Mouse (Mus musculus) midbrain, embryonic 12.5 days (tissue): ENCODE results near the gene Qars. TPM values are rescaled to one million over a fixed set of nuclear protein-coding genes. Genes with fewer than 3 reads are reported as not detected.

Experiments
- ATAC-seq: fragments of 200-750 bp; cut with Nextera tagmentation; 2 replicates; pipeline ENCODE4 v1.8.0; 2017; ENCODE audit warnings: low read depth, moderate TSS enrichment, moderate library complexity; ENCODE audit not compliant: low FRiP score
- H3K27ac ChIP-seq: fragments of 300-500 bp; sonication (generic); replicated peaks from 2 replicates; pipeline ENCODE4 v1.5.1; 2016; ENCODE audit warnings: mild to moderate bottlenecking
- H3K27me3 ChIP-seq: fragments of 300-500 bp; sonication (generic); 2 replicates; pipeline ENCODE4 v1.6.1; 2016; ENCODE audit warnings: mild to moderate bottlenecking
- H3K36me3 ChIP-seq: fragments of 300-500 bp; sonication (generic); 2 replicates; pipeline ENCODE4 v1.6.1; 2016
- H3K4me1 ChIP-seq: fragments of 300-500 bp; sonication (generic); 2 replicates; pipeline ENCODE4 v1.6.1; 2016
- H3K4me2 ChIP-seq: fragments of 300-500 bp; sonication (generic); replicated peaks from 2 replicates; pipeline ENCODE4 v1.6.1; 2016; ENCODE audit warnings: mild to moderate bottlenecking, moderate library complexity
- H3K4me3 ChIP-seq: fragments of 300-500 bp; sonication (generic); 2 replicates; pipeline ENCODE4 v1.5.1; 2016; ENCODE audit warnings: mild to moderate bottlenecking
- H3K9ac ChIP-seq: fragments of 300-500 bp; sonication (generic); replicated peaks from 2 replicates; pipeline ENCODE4 v1.6.1; 2016; ENCODE audit warnings: mild to moderate bottlenecking, moderate library complexity
- H3K9me3 ChIP-seq: fragments of 300-500 bp; sonication (generic); 2 replicates; pipeline ENCODE4 v1.6.1; 2016; ENCODE audit warnings: mild to moderate bottlenecking
- WGBS: fragments of 180-500 bp; shearing (Covaris S2); methylation state at CpG from one replicate; pipeline ENCODE4 v1.1.7; 2016; 5-methylcytosine and 5-hydroxymethylcytosine counted together
- polyA plus RNA-seq: library from polyadenylated mRNA; unstranded; fragments of >200 nt; fragmentation: Nextera tagmentation; extraction: Ambion mirVana; gene quantifications from 2 replicates; pipeline ENCODE4 v1.2.1, GENCODE M21; 2016

Qars gene
- polyA plus RNA-seq, 1 experiment from 2014 or later: 86.3 TPM

DNA sequence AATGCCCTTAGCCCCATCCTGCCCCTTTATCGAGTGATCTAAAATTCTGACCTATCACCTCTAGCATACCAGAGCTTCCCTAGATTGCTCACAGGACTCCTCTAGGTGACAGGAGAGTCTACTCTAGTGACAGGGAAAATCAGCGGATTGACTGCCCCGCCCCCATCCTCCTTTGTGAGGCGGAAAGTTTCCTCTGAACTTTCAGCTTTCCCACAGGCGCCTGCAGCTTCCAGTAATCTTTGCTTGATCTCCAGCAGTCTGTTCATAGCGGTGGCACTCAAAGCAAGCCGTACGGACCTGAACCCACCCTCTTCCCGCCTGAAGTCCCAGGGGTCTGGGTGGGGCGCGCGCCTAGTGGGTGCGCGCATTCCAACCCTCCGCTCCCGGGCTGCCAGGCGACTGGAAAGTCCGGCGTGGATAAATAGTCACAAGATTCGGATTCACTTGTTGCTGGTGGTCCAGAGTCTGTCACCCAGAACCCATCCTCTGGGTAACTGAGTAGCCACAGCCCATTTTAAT, 28.8 kb upstream of the Qars start:
- H3K27ac ChIP-seq: peak overlapping the region; percentile 75
- WGBS: under 1% methylated on average over 20 of the region's 20 CpGs
- ATAC-seq: peak; percentile 64

DNA sequence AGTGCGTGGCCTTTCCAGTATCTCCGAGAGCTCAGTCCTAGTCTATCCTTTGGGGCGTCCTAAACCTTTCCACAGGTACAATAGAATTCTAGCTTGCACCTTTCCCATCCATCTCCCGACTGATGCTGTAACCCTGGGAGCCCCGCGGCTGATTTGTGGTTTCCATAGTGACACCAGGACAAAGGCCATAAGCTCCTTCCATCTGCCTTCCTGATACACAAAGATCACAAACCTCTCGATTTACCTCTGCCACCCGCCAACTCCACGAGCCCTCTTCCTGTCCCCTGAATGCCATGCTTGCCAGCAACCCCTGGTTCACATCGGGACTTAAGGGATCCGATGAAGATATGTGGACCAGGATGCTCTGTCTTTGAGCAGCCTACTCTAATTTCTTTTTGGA, 28.3 kb upstream of the Qars start:
- peak overlapping the region; percentile 75 for H3K27ac ChIP-seq
- no peak overlapping the region; the same call in 1 of the 2 replicates for H3K9ac ChIP-seq
- no peaks in the 10 kb centered on the region for H3K9me3 ChIP-seq
- H3K27me3 ChIP-seq: no peaks in the 10 kb centered on the region
- peak overlapping the region; percentile 48 for H3K4me3 ChIP-seq
- 24% methylated on average over 11 of the region's 11 CpGs for WGBS
- peaks cover 16% of the 10 kb centered on the region for H3K36me3 ChIP-seq
- peak; percentile 5; the same call in 1 of the 2 replicates for ATAC-seq
- H3K4me1 ChIP-seq: peaks cover 24% of the 10 kb centered on the region
- H3K4me2 ChIP-seq: peak overlapping the region; percentile 68

More for the DNA sequence above, 28.8 kb upstream of the Qars start:
- 0 out of 2 replicates have a peak overlapping the region, but pooled peaks have one; percentile 44 for H3K9ac ChIP-seq
- no peaks in the 10 kb centered on the region for H3K9me3 ChIP-seq
- H3K4me2 ChIP-seq: peak overlapping the region; percentile 68
- H3K4me1 ChIP-seq: peaks cover 24% of the 10 kb centered on the region
- no peaks in the 10 kb centered on the region for H3K27me3 ChIP-seq
- H3K36me3 ChIP-seq: peaks cover 11% of the 10 kb centered on the region
- H3K4me3 ChIP-seq: peak overlapping the region; percentile 48

DNA sequence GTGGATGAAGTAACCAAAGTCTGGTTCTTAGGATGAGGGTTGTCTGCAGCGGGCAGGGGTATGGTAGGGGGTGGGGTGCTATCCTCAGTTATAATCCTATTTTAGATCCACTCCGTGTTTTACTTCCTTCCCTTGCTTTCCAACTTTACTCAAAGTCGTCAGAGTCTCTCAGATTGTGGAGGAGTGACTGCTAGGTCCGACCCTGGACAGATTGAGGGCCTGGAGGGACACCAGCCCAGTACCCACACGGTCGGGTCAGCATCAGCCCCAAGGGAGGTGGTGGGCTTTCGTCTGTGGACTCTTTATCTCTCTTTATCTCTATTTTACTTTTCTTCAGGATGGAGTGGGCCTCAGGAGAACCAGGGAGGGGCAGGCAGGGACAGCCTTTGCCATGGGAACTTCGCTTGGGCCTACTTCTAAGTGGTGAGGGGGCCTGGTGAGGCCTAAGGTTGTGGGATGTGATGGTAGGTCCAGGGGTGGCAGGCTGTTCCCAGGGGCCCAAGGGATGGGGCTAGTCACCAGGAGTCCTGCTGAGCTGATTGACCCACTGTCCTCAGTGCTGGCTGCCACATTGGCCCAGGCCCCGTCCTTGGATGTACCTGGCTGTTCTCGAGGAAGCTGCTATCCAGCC, 27.7 kb upstream of the Qars start, which contains the start of gene Lamb2:
Gene Lamb2 (plus strand): TSS at position 16 of the 631 bp plus-strand sequence.
- peak within 1 kb of the TSS; percentile 68 for H3K4me2 ChIP-seq
- ATAC-seq: peak; percentile 73
- H3K4me1 ChIP-seq: peaks cover 24% of the 10 kb centered on the region
- H3K4me3 ChIP-seq: peak within 1 kb of the TSS; percentile 48
- H3K9me3 ChIP-seq: no peaks in the 10 kb centered on the region
- WGBS: 7% methylated on average over 10 of the region's 10 CpGs
- peak within 1 kb of the TSS; percentile 62 for H3K9ac ChIP-seq
- peak within 1 kb of the TSS; percentile 75 for H3K27ac ChIP-seq
- H3K27me3 ChIP-seq: no peaks in the 10 kb centered on the region
- H3K36me3 ChIP-seq: peaks cover 18% of the 10 kb centered on the region

DNA sequence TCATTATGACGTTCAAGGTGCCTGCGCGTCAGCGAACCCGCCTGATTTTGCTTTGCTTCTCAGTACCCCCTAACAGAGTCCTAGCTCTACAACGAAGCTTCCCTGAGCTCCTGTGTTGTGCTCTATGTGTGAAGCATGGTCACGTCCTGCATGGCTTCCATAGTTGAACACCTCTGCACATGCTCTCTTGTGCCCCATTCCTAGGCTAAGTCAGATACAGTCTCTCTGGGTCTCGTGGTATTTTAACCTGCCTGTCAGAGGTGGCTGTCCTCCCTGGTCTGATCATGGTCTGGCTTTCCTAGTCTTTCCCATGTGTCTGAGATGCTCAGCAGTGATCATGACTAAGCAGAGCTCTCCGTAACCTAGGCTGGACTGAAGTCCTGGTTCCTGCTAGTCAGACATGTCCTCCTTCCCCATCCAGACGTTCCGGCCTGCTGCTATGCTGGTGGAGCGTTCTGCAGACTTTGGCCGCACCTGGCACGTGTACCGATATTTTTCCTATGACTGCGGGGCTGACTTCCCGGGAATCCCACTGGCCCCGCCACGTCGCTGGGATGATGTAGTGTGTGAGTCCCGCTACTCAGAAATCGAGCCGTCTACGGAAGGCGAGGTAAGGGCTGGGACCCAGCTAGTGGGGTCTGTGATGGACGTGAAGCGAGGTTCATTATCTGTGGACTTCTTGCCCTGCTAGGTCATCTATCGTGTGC, 26.5 kb upstream of the Qars start:
- H3K36me3 ChIP-seq: peaks cover 27% of the 10 kb centered on the region
- H3K9ac ChIP-seq: no peak overlapping the region
- 92% methylated on average over 28 of the region's 28 CpGs for WGBS
- H3K27me3 ChIP-seq: no peaks in the 10 kb centered on the region
- no peak overlapping the region for H3K4me3 ChIP-seq
- peak overlapping the region; percentile 68; the same call in 1 of the 2 replicates for H3K4me2 ChIP-seq
- H3K9me3 ChIP-seq: no peaks in the 10 kb centered on the region
- ATAC-seq: no peak
- H3K27ac ChIP-seq: no peak overlapping the region
- peaks cover 24% of the 10 kb centered on the region for H3K4me1 ChIP-seq

DNA sequence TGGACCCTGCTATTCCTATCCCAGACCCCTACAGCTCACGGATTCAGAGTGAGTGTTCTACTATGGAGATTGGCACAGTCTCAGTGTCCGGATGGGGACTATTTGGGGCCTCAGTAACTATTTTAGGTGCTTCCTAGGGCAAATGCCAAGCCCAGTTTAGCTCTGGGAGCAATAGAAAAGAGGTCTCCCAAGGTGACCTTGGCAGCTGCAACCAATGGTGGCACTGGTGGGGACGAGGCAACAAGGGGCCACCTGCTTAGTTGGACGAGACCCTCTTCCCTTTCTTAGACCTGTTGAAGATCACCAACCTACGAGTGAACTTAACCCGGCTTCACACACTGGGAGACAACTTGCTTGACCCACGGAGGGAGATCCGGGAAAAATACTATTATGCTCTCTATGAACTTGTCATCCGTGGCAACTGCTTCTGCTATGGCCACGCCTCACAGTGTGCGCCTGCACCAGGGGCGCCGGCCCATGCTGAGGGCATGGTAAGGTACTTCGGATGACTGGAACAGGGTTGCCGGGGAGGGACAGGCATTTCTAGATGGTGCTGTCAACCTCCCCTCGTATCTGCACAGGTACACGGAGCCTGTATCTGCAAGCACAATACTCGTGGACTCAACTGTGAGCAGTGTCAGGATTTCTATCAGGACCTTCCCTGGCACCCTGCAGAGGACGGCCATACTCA, 25.8 kb upstream of the Qars start:
- Histone ChIP-seq H3K4me2 (no peak overlapping the region), H3K36me3 (peaks cover 34% of the 10 kb centered on the region), H3K27ac (no peak overlapping the region), H3K27me3 (no peaks in the 10 kb centered on the region), H3K9me3 (no peaks in the 10 kb centered on the region), H3K4me3 (no peak overlapping the region), H3K4me1 (peaks cover 24% of the 10 kb centered on the region), H3K9ac (no peak overlapping the region)
- 94% methylated on average over 19 of the region's 19 CpGs for WGBS
- ATAC-seq: no peak

DNA sequence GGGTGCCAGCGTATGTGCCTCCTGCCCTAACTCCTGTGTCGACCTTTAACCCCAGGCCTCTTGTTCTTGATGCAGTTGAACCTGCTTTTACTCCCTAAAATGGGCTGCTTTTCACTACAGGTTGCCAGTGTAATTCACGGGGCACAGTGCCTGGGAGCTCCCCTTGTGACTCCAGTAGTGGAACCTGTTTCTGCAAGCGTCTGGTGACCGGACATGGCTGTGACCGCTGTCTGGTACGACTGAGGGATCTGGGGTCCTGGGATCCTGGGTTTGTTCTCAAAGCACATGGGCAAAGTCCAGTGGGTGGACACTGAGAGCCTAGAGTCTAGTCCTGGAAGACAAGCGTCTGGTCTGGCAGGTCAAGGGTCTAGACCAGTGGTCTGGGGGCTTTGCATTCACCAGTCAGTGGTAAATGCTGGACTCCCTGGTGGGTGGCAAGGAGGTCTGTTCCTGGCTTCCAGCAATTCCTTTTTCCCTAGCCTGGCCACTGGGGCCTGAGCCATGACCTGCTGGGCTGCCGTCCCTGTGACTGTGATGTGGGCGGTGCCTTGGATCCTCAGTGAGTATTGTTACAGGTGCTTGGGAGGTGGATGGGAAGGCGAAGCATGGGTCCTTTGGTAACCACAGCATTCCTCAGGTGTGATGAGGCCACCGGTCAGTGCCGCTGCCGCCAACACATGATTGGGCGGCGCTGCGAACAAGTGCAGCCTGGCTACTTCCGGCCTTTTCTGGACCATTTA, 24.3 kb upstream of the Qars start:
- no peak for ATAC-seq
- no peaks in the 10 kb centered on the region for H3K27me3 ChIP-seq
- no peaks in the 10 kb centered on the region for H3K9me3 ChIP-seq
- no peak overlapping the region for H3K27ac ChIP-seq
- H3K4me1 ChIP-seq: peaks cover 24% of the 10 kb centered on the region
- H3K36me3 ChIP-seq: peaks cover 40% of the 10 kb centered on the region
- H3K4me2 ChIP-seq: no peak overlapping the region
- H3K4me3 ChIP-seq: no peak overlapping the region
- no peak overlapping the region for H3K9ac ChIP-seq
- 94% methylated on average over 18 of the region's 18 CpGs for WGBS

DNA sequence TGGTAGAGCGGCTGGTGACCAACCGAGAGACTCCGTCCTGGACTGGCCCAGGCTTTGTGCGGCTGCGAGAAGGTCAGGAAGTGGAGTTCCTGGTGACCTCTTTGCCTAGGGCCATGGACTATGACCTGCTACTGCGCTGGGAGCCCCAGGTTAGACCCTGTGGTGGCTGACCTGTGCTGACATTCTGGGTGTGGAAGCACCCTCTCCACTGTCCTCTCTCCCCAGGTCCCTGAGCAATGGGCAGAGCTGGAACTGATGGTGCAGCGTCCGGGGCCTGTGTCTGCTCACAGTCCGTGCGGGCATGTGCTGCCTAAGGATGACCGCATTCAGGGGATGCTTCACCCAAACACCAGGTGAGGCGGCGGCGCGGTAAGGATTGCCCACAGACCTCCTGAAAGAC, 23.5 kb upstream of the Qars start:
- peaks cover 48% of the 10 kb centered on the region for H3K36me3 ChIP-seq
- no peak overlapping the region for H3K4me3 ChIP-seq
- no peaks in the 10 kb centered on the region for H3K27me3 ChIP-seq
- no peak overlapping the region for H3K9ac ChIP-seq
- no peak for ATAC-seq
- no peak overlapping the region for H3K4me2 ChIP-seq
- H3K9me3 ChIP-seq: no peaks in the 10 kb centered on the region
- no peak overlapping the region for H3K27ac ChIP-seq
- 94% methylated on average over 15 of the region's 15 CpGs for WGBS
- peaks cover 18% of the 10 kb centered on the region for H3K4me1 ChIP-seq

DNA sequence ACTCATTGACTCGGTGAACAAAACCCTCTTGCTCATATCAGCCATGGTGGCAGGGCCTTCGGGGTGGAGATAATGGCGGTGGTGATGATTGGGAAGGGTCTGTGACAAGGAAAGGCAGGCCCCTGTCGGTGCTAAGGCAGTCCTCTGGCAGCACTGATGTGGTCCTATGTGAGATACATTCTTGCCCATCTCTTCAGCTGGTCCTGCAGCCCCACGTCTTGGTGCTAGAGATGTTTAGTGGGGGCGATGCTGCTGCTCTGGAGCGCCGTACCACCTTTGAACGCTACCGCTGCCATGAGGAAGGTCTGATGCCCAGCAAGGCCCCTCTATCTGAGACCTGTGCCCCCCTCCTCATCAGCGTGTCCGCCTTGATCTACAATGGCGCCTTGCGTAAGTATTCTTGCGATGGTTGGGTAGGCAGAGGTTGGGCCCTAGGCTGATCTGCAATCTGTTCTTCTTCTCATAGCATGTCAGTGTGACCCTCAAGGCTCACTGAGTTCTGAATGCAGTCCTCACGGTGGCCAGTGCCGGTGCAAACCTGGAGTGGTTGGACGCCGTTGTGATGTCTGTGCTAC, 22.1 kb upstream of the Qars start:
- peaks cover 52% of the 10 kb centered on the region for H3K36me3 ChIP-seq
- peaks cover 11% of the 10 kb centered on the region for H3K4me1 ChIP-seq
- H3K4me2 ChIP-seq: no peak overlapping the region
- H3K27ac ChIP-seq: no peak overlapping the region
- 94% methylated on average over 19 of the region's 19 CpGs for WGBS
- no peak overlapping the region for H3K9ac ChIP-seq
- H3K27me3 ChIP-seq: no peaks in the 10 kb centered on the region
- no peak for ATAC-seq
- H3K4me3 ChIP-seq: no peak overlapping the region
- no peaks in the 10 kb centered on the region for H3K9me3 ChIP-seq

DNA sequence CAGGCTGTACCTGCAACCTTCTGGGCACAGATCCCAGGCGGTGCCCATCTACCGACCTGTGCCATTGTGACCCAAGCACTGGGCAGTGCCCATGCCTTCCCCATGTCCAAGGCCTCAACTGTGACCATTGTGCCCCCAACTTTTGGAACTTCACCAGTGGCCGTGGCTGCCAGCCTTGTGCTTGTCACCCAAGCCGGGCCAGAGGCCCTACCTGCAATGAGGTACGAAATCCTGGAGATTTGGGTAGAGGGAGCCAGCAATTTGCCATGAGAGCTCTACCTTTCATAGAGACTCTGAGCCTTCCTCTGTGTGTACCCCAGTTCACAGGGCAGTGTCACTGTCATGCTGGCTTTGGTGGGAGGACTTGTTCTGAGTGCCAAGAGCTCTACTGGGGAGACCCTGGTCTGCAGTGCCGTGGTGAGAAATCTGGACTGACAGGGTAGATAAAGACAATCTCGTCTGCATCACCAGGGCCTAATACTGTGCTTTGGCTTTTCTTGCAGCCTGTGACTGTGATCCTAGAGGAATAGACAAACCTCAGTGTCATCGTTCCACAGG, 20.5 kb upstream of the Qars start:
- H3K9ac ChIP-seq: no peak overlapping the region
- H3K9me3 ChIP-seq: no peaks in the 10 kb centered on the region
- peaks cover 50% of the 10 kb centered on the region for H3K36me3 ChIP-seq
- no peak overlapping the region for H3K27ac ChIP-seq
- 92% methylated on average over 8 of the region's 8 CpGs for WGBS
- H3K4me1 ChIP-seq: peaks cover 15% of the 10 kb centered on the region
- no peak overlapping the region for H3K4me3 ChIP-seq
- no peak for ATAC-seq
- no peak overlapping the region for H3K4me2 ChIP-seq
- H3K27me3 ChIP-seq: no peaks in the 10 kb centered on the region

DNA sequence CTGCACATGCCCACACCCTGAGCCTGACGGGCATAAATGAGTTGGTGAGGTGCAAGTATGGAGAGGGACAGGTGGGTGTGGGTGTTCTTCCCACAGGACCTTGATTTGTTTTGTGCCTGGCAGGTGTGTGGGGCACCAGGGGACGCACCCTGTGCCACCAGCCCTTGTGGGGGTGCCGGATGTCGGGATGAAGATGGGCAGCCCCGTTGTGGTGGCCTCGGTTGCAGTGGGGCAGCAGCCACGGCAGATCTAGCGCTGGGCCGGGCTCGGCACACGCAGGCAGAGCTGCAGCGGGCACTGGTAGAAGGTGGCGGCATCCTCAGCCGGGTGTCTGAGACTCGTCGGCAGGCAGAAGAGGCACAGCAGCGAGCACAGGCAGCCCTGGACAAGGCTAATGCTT, 19.1 kb upstream of the Qars start:
- H3K9ac ChIP-seq: no peak overlapping the region
- peaks cover 59% of the 10 kb centered on the region for H3K36me3 ChIP-seq
- no peak overlapping the region for H3K4me3 ChIP-seq

DNA sequence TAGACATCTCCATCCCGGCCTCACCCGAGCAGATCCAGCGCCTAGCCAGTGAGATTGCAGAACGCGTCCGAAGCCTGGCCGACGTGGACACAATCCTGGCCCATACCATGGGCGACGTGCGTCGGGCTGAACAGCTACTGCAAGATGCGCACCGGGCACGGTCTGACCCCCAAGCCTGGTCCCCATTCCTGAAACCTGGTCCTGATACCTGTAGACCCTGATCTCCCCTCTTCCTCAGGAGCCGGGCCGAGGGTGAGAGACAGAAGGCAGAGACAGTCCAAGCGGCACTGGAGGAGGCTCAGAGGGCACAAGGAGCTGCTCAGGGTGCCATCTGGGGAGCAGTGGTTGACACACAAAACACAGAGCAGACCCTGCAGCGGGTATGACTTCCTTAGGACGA, 18.3 kb upstream of the Qars start:
- peaks cover 19% of the 10 kb centered on the region for H3K4me1 ChIP-seq
- ATAC-seq: no peak
- WGBS: 95% methylated on average over 20 of the region's 20 CpGs
- no peak overlapping the region for H3K4me3 ChIP-seq
- H3K36me3 ChIP-seq: peaks cover 60% of the 10 kb centered on the region
- no peaks in the 10 kb centered on the region for H3K9me3 ChIP-seq
- H3K9ac ChIP-seq: no peak overlapping the region
- H3K4me2 ChIP-seq: no peak overlapping the region
- H3K27ac ChIP-seq: peak overlapping the region; percentile 95; the same call in 1 of the 2 replicates
- H3K27me3 ChIP-seq: no peaks in the 10 kb centered on the region

More for the DNA sequence above, 19.1 kb upstream of the Qars start:
- WGBS: 93% methylated on average over 17 of the region's 17 CpGs
- H3K4me1 ChIP-seq: peaks cover 19% of the 10 kb centered on the region
- H3K27me3 ChIP-seq: no peaks in the 10 kb centered on the region
- H3K9me3 ChIP-seq: no peaks in the 10 kb centered on the region
- H3K4me2 ChIP-seq: no peak overlapping the region
- no peak for ATAC-seq
- no peak overlapping the region for H3K27ac ChIP-seq
